Mouse (Mus musculus): ENCODE data around the gene Mcu.
A peak's percentile ranks its signal among the peaks of the same experiment; 100 is the strongest.

Gene Mcu

GRCm38 (mm10) chr10:59623496-59623895 lies 7.0 kb upstream of the Mcu start:
- no peak overlapping the region for H3K4me3 ChIP-seq (replicated peaks; ENCODE audit: low read length)
- H3K36me3 ChIP-seq (ENCODE audit: insufficient read depth, low read length), result no peaks in the 10 kb centered on the region
- H3K4me1 ChIP-seq (replicated peaks; ENCODE audit: low read depth, low read length), result peaks cover 9% of the 10 kb centered on the region; the same call in 1 of the 2 replicates
- no peaks in the 10 kb centered on the region for H3K9me3 ChIP-seq (ENCODE audit: low read length)
- TF ChIP-seq POU5F1 (IDR thresholded peaks at IDR 0.05; ENCODE audit: borderline replicate concordance, low read length) (no peak), CTCF (conservative IDR thresholded peaks at IDR 0.05; ENCODE audit: low read length) (no peak), NANOG (IDR thresholded peaks at IDR 0.05; ENCODE audit: borderline replicate concordance, low read length) (no peak)
- H3K27me3 ChIP-seq (ENCODE audit: insufficient read depth, low read length), result peaks cover 3% of the 10 kb centered on the region; the same call in 1 of the 2 replicates

DNA sequence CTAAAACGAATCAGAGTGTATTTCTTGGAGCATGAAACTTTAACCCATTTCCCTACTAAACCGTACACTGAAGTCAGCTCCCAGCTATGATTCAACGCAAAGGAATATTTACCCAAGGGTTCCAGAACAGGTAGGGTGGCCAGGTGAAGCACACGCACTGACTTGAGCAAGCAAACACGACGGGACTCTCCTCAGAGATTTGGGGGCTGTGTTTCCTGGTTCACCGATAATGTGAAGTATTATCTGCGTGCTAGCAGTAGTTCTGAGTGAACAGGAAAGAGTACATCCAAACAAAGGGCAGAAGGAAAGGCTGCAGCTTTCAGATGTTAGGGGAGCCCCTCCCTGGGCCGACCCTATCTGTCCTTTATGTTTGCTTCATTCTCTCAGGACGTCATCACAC lies 4.9 kb upstream of the Mcu start:
- TF ChIP-seq POU5F1 (IDR thresholded peaks at IDR 0.05; ENCODE audit: borderline replicate concordance, low read length), result no peak
- TF ChIP-seq CTCF (conservative IDR thresholded peaks at IDR 0.05; ENCODE audit: low read length), result no peak
- TF ChIP-seq NANOG (IDR thresholded peaks at IDR 0.05; ENCODE audit: borderline replicate concordance, low read length), result no peak
- no peaks in the 10 kb centered on the region for H3K36me3 ChIP-seq (ENCODE audit: insufficient read depth, low read length)
- no peaks in the 10 kb centered on the region for H3K9me3 ChIP-seq (ENCODE audit: low read length)
- peaks cover 3% of the 10 kb centered on the region; the same call in 1 of the 2 replicates for H3K27me3 ChIP-seq (ENCODE audit: insufficient read depth, low read length)
- H3K4me3 ChIP-seq (replicated peaks; ENCODE audit: low read length), result no peak overlapping the region
- H3K4me1 ChIP-seq (replicated peaks; ENCODE audit: low read depth, low read length), result peaks cover 10% of the 10 kb centered on the region

DNA sequence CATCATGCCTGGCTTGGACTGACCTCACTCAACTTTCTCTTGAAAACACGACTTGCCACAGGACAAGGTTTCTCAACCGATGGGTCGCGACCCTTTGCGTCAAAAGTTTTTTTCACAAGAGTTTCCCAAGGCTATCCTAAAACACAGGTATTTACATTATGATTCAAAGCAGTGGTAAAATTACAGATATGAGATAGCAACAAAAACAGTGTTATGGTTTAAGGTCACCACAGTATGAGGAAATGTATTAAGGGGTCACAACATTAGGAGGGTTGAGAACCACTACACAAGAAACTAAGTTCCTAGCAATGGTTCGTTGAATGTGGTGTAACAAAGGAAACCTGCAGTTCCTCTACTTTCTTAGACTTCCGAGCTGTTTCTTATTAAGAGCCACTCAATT lies 1.3 kb upstream of the Mcu start:
- Histone ChIP-seq H3K36me3 (ENCODE audit: insufficient read depth, low read length) (no peaks in the 10 kb centered on the region), H3K9me3 (ENCODE audit: low read length) (no peaks in the 10 kb centered on the region), H3K27me3 (ENCODE audit: insufficient read depth, low read length) (peaks cover 27% of the 10 kb centered on the region), H3K4me3 (replicated peaks; ENCODE audit: low read length) (no peak overlapping the region), H3K4me1 (replicated peaks; ENCODE audit: low read depth, low read length) (peaks cover 21% of the 10 kb centered on the region)
- no peak for TF ChIP-seq NANOG (IDR thresholded peaks at IDR 0.05; ENCODE audit: borderline replicate concordance, low read length)
- TF ChIP-seq CTCF (conservative IDR thresholded peaks at IDR 0.05; ENCODE audit: low read length), result no peak
- TF ChIP-seq POU5F1 (IDR thresholded peaks at IDR 0.05; ENCODE audit: borderline replicate concordance, low read length), result no peak

DNA sequence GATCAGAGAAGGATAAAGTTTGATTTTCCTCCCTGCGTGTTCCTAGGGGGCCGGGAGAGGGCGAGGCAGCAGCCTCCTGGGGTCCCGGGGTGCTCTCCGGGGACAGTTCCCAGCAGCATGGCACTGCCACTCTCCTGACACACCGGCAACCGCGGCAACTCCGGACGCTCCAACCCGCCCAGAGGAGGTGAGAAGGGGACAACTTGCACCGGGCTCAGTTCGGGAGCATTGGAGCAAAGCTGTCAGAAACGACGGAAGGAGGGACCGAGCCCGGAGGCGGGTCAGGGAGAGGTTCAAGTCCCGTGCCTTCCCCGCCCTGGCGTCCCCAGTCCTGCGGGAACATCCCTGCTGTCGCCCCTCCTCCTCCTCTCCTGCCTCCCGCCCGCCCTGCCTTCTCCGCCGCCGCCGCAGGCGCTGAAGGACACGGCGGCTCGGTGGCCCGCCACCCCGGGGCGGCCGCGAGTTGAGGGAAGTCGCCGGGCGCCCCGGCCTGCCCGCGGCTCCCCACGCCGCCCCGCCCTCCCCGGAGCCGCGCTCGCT lies 441 bp downstream of the Mcu start, which contains the start of gene Gm10322:
Gm10322 (plus strand) TSS at position 83 of the 540 bp plus-strand sequence.
- no peak for TF ChIP-seq NANOG (IDR thresholded peaks at IDR 0.05; ENCODE audit: borderline replicate concordance, low read length)
- no peak for TF ChIP-seq POU5F1 (IDR thresholded peaks at IDR 0.05; ENCODE audit: borderline replicate concordance, low read length)
- no peak for TF ChIP-seq CTCF (conservative IDR thresholded peaks at IDR 0.05; ENCODE audit: low read length)
- H3K9me3 ChIP-seq (ENCODE audit: low read length), result no peaks in the 10 kb centered on the region

GRCm38 (mm10) chr10:59615411-59615810 lies 1.1 kb downstream of the Mcu start:
- no peaks in the 10 kb centered on the region for H3K9me3 ChIP-seq (ENCODE audit: low read length)
- TF ChIP-seq CTCF (conservative IDR thresholded peaks at IDR 0.05; ENCODE audit: low read length), result no peak
- TF ChIP-seq NANOG (IDR thresholded peaks at IDR 0.05; ENCODE audit: borderline replicate concordance, low read length), result no peak
- no peak for TF ChIP-seq POU5F1 (IDR thresholded peaks at IDR 0.05; ENCODE audit: borderline replicate concordance, low read length)
- peak overlapping the region; percentile 88 for H3K4me3 ChIP-seq (replicated peaks; ENCODE audit: low read length)
- peaks cover 27% of the 10 kb centered on the region for H3K27me3 ChIP-seq (ENCODE audit: insufficient read depth, low read length)
- no peaks in the 10 kb centered on the region for H3K36me3 ChIP-seq (ENCODE audit: insufficient read depth, low read length)
- H3K4me1 ChIP-seq (replicated peaks; ENCODE audit: low read depth, low read length), result peaks cover 21% of the 10 kb centered on the region

More for the DNA sequence above, 441 bp downstream of the Mcu start, which contains the start of gene Gm10322:
- peaks cover 21% of the 10 kb centered on the region for H3K4me1 ChIP-seq (replicated peaks; ENCODE audit: low read depth, low read length)
- peaks cover 27% of the 10 kb centered on the region for H3K27me3 ChIP-seq (ENCODE audit: insufficient read depth, low read length)
- no peaks in the 10 kb centered on the region for H3K36me3 ChIP-seq (ENCODE audit: insufficient read depth, low read length)
- peak within 1 kb of the TSS; percentile 88 for H3K4me3 ChIP-seq (replicated peaks; ENCODE audit: low read length)

DNA sequence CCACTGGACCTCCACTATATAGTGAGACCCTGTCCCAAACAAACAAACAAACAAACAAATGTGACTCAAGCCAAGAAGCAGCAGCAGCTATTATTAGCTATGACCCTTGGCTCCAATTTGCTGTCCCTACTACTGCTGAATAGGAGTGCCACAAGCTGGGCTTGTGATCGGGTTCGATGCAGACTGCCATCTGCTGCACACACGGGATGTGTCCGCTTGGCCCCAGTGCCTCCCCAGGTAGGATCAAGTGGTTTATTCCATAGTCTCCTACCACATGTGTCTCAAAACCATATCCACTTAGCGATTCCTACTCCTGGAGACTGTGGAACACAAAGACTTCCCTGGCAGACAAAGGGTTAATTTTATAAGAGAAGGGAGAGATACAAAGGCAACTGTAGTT lies 2.4 kb downstream of the Mcu start:
- TF ChIP-seq CTCF (conservative IDR thresholded peaks at IDR 0.05; ENCODE audit: low read length) (no peak), POU5F1 (IDR thresholded peaks at IDR 0.05; ENCODE audit: borderline replicate concordance, low read length) (no peak), NANOG (IDR thresholded peaks at IDR 0.05; ENCODE audit: borderline replicate concordance, low read length) (no peak)
- peaks cover 21% of the 10 kb centered on the region for H3K4me1 ChIP-seq (replicated peaks; ENCODE audit: low read depth, low read length)
- peaks cover 27% of the 10 kb centered on the region for H3K27me3 ChIP-seq (ENCODE audit: insufficient read depth, low read length)
- no peaks in the 10 kb centered on the region for H3K9me3 ChIP-seq (ENCODE audit: low read length)
- no peaks in the 10 kb centered on the region for H3K36me3 ChIP-seq (ENCODE audit: insufficient read depth, low read length)
- H3K4me3 ChIP-seq (replicated peaks; ENCODE audit: low read length), result no peak overlapping the region

DNA sequence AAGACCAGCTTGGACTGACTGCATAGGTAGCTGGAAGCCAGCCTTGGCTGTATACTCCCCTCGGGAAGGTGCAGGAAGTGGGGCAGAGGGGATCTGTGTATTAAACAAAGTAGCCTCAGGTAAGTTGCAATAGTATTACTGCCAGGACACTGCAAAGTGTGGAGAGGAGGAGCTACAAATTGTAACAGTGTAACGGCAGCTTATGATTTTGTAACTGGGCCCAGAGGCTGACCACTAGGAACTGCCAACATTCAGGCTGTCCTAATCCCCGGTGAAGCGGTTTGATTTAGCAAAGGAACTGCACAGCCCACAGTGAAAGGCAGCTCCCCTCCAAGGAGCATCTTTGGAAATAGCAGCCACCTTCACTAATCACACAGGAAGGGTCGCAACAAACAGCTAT lies 3.2 kb downstream of the Mcu start:
- H3K9me3 ChIP-seq (ENCODE audit: low read length), result no peaks in the 10 kb centered on the region
- TF ChIP-seq CTCF (conservative IDR thresholded peaks at IDR 0.05; ENCODE audit: low read length) (no peak), NANOG (IDR thresholded peaks at IDR 0.05; ENCODE audit: borderline replicate concordance, low read length) (no peak), POU5F1 (IDR thresholded peaks at IDR 0.05; ENCODE audit: borderline replicate concordance, low read length) (no peak)
- H3K4me1 ChIP-seq (replicated peaks; ENCODE audit: low read depth, low read length), result peaks cover 21% of the 10 kb centered on the region
- H3K4me3 ChIP-seq (replicated peaks; ENCODE audit: low read length), result no peak overlapping the region
- H3K27me3 ChIP-seq (ENCODE audit: insufficient read depth, low read length), result peaks cover 25% of the 10 kb centered on the region
- no peaks in the 10 kb centered on the region for H3K36me3 ChIP-seq (ENCODE audit: insufficient read depth, low read length)

DNA sequence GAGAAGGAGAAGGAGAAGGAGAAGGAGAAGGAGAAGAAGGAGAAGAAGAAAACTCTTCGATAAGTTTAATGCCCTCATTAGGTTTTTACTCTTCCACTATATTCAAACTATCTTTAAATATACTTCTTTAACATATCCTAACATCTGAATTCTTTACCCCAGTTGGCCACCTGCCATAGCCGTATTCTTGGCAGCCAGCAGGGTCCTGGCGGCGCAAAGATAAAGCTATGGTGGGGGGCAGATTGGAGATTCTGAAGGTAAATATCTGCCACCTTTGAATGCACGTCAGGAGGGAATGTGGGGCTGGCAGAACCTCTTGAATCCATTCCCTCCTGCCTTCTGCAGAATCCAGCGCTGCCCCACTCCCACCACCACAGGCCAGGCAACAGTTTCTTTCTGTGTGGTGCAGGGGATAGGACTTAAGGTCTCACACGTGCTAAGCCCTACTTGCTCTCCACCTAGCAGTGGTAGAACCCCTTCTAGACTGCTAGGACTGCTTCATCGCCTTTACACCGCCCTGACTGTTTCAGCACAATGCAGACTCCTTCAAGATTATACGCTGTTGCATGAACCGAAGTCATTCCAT lies 11.5 kb downstream of the Mcu start:
- Histone ChIP-seq H3K4me3 (replicated peaks; ENCODE audit: low read length) (no peak overlapping the region), H3K36me3 (ENCODE audit: insufficient read depth, low read length) (no peaks in the 10 kb centered on the region), H3K9me3 (ENCODE audit: low read length) (no peaks in the 10 kb centered on the region), H3K4me1 (replicated peaks; ENCODE audit: low read depth, low read length) (peaks cover 13% of the 10 kb centered on the region), H3K27me3 (ENCODE audit: insufficient read depth, low read length) (no peaks in the 10 kb centered on the region)
- no peak for TF ChIP-seq POU5F1 (IDR thresholded peaks at IDR 0.05; ENCODE audit: borderline replicate concordance, low read length)
- TF ChIP-seq NANOG (IDR thresholded peaks at IDR 0.05; ENCODE audit: borderline replicate concordance, low read length), result no peak
- TF ChIP-seq CTCF (conservative IDR thresholded peaks at IDR 0.05; ENCODE audit: low read length), result no peak

All from E14TG2a.4 (cell line).